Mouse (Mus musculus): ENCODE data around the gene Pla2g12b.
A peak's percentile ranks its signal among the peaks of the same experiment; 100 is the strongest.

Gene Pla2g12b

DNA sequence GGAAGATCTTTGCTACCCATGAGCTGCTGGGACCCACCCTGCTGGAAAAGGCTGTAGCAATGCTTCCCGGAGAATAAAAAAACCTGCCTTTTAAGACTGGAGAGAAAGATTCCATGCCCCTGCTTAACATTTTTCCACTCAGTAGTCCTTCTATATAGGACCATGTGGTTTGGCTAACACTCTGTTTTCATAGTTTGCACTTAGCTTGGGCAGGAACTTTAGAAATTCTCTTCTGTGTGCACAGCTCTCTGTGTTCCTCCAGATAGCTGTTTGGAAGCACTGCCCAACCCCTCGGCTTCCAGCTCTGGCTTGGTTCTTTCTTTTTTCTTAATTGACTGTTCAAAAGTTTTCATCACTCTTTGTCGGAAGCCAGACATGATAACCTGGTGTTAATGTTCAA, 13.2 kb downstream of the Pla2g12b start:
- no peak for DNase-seq

DNA sequence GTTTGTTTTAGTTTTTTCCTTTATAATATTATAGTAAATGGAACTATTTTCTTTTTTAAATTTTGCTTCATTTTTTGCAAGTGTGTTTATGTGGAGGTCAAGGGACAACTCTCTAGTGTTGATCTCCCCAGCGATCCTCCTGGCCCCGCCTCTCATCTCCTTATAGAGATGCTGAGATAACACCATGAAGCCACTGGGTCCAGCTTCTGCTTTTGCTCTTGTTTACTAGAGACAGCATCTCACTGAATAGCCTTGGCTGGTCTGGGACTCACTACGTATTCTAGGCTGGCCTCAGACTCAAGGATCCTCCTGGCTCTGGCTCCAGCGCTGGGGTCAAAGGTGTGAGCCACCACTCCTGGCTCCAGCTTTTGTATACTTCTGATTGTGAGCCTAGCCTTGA, 16.1 kb downstream of the Pla2g12b start:
- DNase-seq: no peak

DNA sequence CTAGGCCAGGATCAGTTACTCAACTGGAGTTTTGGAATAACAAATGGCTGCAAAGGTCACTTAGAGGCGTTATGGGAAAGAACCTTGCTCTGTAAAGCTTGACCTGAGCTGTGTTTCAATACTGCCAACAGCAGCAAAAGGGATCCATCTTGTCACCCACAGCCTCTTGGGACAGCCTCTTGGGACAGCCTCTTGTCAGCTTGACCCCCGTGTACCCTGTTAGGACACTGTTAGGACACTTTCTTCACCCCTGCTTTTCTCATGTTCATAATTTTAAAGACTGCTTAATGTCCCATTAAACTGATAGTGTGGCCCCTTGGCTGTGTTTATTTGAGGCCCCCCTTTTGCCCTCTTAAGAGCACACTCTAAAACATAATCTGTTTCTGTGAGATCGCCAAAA, 21.0 kb downstream of the Pla2g12b start:
- DNase-seq: peak; percentile 31

DNA sequence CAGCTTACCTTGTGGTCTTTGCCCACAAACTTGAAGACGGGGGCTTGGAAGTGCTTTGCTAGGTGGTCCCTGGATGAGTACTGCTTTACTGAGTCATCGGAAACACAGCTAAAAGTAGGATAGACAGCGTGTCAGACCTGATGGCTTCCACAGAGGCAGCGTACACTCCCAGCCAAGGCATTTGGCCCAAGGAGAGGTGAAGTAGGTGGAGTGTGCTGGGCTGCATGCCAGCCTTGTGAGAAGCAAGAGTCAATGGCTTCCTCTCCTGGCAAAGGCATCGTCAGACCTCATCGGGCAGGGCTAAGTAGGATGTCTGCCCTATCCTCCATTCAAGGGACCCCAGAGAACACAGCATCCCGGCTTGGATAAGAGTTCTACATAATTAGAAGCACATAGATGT, 21.9 kb downstream of the Pla2g12b start:
- DNase-seq: peak; percentile 58

DNA sequence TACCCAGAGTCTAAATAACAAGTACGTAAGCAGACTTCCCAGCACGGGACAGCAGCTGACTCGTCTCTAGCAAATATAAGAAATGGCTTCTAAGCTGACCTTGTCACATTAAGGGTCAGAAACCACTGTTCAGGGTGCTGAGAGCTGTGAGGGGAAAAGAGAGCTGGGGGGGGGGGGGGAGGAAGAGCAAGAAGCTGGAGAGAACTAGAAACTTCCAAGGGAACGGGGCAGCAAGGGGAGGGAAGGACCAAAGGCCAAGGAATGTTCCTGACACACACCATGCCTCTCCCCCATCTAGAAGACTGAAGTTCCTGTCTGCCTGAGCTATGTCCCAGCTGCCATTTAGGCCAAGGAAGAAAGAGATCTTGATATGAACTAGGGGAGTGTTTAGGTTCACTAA, 22.9 kb downstream of the Pla2g12b start:
- DNase-seq: peak; percentile 30

DNA sequence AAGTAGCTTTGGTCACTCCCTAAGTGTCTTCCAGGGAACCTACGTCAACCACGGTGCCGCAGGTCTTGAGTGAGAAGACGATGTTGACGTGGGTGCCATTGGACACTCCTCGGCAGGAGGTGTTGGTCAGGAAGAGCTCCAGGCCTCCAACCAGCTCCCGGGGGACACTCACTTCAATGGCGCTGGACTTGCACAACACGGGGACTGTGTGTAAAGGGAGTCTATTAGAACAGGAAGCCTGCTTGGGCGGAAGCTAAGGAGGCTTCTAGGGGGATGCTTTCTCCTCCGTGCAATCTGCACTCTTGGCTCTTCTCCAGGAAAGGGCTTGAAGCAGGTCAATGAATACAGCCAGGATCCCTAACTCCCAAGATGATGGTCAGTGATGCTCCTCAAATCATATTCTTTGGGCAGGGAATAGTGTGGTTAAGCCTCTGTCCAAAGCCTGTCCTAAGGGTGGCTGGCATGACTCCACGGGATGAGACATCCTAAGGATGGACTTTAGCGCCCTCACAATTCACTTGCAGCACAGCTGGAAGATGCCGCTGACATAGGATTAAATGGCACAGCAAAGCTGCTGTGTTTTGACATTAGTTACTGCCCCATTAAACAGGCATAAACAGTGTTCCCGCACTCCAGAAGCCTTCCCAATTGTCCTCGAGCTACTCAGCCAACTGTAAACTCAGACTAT, 26.1 kb downstream of the Pla2g12b start:
- DNase-seq: no peak

DNA sequence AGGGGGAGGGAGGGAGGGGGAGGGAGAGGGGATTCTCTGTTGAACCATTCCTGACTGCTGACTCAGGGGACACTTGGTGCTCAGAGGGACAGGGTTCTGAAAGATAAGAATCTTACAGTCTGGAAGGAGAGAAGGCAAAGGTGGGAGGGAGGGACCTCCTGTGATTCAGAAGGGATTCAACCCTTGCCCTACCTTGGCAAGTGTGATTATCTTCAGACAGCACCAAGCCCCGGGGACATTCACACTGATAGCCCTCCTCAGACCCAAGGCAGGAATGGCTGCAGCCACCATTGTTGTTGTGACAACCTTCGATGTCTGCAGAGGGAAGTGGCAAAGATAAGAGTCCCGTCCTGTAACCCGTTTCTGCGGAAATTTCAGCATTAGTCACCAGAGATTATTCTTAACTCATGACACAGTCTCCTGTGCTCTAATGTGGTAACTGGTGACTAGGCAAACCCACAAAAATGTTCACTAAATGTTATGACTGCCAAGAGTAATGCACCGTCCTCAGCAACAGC, 27.3 kb downstream of the Pla2g12b start:
- no peak for DNase-seq

DNA sequence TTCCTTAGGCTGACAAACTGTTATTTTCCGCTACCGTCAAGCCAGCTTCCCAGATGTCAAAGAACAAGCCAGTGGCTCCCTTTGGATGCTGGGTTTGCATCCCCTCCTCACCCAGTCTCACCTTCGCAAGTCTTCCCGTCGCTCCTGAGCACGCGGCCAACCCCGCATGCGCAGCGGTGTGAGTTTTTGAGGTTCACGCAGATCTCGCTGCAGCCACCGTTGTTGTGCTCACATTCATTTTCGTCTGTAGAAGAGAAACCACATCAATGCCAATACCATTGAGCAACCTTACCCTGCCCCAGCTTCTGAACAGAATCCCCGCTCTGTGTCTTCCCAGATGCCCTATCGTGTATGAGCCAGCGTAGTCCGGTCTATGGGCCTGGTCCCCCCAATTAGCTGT, 32.3 kb downstream of the Pla2g12b start:
- DNase-seq: no peak

DNA sequence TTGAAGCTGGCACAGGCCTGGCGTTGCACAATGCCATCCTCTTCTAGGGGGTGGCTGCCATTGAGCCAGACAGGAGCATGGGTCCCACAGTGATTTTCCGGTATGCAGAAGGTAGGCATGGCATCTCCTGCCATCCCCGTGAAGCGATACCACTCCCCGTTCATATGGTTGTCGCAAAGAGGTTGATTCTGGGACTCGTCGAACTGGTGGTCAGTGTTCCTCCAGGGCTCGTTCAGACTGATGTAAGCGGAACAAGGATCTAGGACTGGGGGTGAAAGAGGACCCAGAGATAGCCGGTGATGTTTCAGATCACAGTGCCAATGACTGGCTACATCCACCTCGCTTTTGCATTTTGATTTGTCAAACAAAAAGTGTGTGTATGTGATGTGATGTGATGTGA, 35.2 kb downstream of the Pla2g12b start:
- DNase-seq: no peak

DNA sequence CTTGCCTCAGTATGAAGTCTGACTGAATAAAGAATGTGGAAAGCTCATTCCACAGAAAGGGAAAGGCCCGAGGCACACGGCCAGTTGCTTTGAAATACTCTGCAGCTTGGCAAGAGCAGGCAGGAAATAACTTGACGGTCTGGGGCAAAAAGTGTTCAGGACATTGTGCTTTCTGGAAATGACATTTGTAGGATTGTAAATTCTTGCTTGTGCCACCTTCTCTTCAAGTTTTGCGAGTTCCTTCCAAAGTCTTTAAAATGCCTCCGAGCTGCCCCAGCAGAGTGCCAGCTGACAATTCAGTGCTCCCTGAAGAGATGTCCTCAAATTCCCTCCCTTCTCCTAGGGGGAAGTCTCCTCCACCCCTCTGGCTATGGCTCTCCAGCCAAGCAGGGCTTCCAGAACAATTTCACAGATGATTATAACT, 36.1 kb downstream of the Pla2g12b start:
- DNase-seq: peak; percentile 59

DNA sequence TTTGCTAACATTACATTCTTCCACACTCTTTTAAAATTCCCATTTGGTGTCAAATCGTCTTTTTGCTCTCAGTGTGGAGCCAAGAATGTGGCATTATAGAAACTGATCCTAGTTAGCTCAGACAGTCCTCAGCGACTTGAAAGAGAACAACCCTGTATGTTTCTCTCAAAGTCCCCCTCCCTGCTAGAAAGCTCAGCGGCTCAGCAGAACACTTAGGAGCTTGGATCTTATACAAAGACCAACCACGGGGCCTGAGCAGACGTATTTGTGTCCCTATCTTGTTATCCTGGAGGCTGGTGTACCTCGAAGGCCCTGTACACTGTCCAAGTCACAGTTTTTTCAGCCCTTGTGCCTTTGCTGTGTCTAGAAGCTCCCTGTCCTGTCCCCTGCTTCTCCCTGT, 36.7 kb downstream of the Pla2g12b start:
- no peak for DNase-seq

DNA sequence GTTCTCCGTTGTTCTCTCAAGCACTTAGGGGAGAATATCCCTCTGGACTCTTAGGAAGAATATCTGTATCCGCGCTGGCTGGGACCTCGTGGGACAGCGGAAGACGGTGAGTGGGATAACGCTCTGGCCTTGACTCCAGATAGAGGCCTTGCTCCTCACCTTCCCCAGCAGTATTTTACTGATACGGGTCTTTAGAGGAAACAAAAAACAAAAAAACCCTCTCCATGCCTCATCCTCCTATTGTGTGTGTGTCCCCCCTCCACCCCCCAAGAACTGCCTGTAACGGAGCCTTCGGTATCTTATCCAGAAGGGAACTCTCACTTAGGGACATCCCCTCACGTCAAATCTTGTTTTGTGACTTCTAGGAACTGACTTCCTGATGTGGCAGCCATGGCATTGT, 38.3 kb downstream of the Pla2g12b start, which contains the start of gene Oit3:
TSS of gene Oit3 (minus strand) at position 44 of the 400 bp plus-strand sequence.
- no peak for DNase-seq

DNA sequence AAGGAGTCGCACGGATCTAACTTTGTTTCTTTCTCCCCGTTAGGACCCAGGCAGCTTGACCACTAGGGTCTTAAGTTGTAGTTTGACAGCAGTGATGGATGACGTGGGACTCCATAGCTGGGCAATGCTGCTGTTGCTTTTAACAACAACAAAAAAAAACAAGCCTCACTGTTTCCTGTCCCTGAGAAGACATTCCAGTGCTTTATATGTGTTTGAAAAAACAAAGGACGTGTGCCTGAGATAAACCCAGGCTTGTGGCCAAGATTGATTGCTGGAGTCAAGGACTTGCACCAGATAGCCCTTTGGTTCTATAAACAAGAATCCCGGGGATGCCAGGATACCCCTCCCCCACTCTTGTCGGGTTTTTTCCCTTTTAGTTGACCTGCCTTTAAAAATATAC, 39.8 kb downstream of the Pla2g12b start:
- DNase-seq: peak; percentile 27

DNA sequence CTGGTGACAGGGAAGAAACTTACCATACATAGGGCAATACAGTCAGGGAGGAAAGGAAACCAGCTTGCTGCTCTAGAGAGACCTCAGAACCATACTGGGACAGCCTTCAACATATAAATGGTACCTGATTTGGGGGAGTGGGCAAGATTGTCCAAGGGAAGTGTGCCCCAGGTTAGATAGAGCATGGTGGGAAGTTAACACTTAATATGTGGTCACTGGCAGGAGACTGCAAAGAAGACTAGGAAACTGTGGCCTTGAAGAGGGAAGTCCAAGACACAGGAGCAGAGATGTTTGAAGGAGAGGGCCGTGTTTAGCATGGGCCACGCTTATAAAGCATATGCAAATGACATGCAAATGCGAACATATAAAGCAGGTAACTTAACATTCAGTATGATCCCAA, 40.6 kb downstream of the Pla2g12b start:
- DNase-seq: no peak

DNA sequence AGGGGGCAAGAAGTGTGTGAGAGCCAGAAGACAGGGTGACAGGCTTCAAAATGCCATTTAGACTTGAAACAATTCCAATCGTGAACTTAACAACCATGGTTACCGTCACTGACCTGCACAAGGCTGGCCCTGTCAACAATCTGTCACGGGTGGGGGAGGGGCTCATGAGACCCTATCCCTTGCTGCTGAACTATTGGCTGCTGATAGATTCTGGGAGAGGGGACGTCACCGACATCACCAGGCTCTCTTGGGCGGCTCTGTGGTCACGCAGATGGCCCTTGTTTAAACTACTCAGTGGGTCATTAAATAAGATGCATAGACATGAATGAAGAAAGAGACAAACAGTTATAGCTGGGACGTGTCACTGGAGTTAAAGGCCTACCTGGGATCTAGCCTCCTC, 41.2 kb downstream of the Pla2g12b start:
- no peak for DNase-seq

DNA sequence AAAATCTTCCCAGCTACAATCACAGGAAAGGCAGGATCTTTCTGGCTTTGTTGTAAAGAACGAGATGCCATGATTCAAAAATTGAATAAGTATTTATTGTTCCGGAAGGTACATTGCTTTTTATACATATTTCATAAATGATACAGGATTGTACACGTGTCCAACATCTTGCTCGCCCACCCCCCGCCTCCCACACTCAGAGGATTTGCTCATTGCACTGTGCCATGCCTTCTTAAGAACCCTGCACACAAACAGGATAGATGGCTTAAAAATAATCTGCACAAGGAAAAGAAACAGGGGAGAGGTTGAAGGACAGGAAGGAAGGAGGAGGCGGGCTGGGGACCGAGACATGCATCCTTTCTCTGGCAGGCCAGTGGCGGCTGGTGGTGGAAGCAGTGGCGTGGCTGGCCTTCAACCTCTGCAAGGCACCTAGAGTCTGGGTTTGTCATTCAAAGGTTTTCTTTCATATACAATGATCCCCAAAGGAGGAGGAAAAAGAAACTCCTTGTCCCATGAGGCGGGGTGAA, 43.5 kb downstream of the Pla2g12b start:
- no peak for DNase-seq

DNA sequence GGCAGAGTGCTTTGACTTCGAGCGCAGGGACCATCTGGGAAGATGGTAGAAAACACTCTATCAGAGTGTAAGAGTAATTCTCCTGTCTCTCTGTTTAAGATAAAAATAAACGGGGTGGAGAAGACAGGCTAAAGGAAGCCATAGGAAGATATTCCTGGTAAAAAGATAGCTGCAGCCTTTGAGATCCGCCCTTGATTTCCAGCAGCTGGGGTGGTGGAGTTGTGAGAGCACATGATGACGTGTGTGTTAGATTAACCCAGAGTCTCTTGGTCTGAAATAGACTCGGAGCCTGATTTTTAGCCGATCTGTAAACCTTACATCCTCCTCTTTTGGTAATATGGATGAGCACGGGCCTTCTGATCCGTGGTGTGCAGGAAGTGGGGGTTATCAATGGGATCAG, 44.1 kb downstream of the Pla2g12b start:
- DNase-seq: no peak

DNA sequence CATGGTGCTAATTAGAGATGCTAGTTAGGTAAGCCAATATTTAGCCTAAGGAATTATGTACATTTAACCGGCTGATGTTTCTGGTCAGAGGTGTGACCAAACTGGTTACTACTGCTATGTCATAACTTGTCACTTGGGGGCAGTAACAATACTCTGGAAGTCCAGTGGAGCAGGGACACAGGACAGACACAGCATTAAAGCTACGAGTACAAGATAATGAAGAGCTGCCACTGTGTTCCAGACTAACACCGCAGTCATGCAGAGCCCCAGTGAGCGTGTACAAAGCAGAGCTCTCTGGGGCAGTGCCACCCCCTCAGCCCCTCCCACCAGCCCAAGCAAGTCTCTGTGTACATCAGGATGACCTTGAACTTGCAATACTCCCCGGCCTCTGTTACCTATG, 48.4 kb downstream of the Pla2g12b start:
- peak; percentile 39 for DNase-seq

DNA sequence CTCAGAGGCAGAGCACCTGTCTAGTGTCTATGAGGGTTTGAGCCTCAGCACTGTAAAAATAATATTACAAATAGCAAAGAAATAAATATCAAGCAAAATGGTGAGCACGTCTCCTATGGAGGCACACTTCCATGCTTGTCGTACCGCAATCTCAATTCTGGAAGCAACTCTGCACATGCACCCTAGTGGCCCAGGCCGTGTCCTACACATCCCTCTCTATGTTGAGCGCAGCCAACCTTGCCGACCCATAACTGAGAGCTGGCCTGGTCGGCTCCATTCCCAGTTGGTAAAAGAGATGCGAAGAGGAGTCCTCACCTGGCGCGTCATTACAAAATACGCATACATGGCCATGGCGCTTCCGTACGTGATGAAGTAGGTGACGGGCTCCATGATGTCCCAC, 51.2 kb downstream of the Pla2g12b start:
- DNase-seq: no peak

DNA sequence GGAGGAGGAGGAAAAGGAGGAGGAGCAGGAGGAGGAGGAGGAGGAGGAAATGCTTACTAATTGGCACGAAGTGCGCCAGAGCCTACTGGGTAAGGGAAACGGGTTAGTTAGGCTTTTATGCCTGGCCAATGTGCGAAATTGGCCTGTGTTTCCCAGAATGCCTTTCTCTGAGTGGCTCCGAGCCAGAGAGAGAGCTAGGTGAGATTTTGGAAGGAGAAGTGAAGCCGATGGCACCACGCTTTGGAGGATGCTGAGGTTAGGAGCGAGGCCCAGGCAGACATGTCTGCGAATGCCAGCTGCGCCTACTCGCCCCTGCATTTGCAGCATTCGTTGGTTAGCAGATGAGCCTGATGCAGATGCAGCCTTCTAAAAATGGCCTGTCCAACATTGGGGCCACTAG, 56.3 kb downstream of the Pla2g12b start:
- peak; percentile 28 for DNase-seq

DNA sequence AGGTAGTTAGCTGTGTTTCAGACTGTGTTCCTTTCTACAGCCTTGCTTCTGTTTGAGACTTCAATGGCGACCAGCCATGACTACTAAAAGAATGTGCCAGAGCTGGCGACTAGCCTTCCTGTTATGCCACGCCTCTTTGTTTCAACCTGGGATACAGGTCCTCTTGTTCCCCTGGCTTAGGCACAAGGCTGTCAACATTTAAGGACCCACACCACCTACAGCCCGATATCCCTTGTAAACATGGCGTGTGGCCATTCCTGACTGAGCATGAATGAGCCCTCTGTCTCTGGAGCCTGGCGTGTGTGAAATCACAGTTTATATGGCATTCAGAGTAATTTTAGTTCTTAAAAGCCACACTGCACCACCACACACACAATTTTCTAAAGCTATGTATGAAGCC, 58.8 kb downstream of the Pla2g12b start:
- no peak for DNase-seq

DNA sequence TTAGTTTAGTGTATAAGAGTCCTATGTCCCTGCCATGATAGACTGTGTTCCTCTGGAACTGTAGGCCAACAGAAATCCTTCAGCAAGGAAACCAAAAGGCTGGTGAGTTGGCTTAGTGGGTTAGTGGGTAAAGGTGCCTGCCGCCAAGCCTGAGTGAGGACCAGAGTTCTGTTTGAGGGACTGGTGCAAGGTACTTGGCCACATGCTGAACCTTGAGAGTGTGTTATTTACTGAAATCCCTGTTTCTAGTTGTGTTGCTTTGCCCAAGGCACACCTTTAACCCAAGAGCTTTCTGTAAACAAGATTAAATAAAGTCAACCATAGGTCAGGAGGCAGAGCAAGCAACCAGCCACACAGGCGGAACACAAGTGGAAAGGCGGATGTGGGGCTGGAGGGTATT, 62.1 kb downstream of the Pla2g12b start:
- no peak for DNase-seq

DNA sequence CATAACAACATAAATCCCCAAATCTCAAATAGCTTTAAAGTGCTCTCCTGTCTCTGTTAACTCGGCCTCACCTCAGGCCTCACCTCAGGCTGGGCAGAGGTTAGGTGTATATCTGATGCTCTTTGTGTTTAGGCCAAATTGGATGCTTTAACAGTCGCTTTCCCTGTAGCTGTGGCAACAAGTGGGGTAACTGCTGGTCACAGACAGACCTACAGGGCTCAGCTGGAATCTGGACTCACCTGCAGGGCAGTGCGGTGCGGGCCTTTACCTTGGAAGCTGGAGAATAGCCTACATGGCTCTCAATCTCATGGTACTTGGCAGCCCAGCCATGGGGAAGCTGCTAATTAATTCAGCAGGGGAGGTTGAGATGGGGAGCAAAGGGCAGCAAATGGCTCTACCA, 63.2 kb downstream of the Pla2g12b start:
- DNase-seq: no peak

DNA sequence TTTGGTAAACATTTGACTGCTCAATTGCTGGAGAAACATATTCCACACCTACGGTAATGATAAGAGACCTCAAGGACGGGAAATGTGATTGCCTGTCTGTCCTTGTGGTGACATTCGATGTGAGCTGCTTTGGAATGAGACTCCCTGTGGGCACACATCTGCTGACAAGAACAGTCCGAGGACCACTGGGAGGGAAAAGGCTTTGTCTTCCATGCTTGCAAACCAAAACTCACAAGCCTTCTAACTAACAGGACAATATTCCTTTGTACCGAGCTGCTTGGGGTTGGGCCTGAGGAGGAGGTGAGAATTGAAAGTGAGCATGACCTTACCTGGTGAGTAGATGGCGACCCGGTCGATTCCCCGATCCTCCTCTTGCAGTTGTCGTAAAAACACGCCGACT, 63.8 kb downstream of the Pla2g12b start:
- no peak for DNase-seq

DNA sequence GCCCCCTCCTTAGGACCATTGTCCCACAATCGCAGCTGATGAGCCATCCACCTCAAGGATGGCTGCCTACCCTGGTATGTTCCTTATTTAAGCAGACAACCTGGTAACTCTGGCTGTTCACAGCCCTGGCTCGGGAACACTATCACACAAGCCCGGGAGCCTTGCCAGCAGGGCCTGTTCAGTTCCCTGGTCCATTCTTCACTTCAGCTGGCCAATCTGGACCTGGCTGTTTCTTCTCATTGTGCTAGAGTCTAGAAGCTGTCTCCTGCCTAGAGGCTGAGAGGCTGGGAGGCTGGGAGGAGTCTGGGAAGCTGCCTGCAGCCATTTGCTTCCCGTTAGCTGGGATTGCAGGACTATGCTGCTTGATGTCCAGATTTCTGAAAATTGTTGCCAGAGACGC, 67.0 kb downstream of the Pla2g12b start:
- DNase-seq: no peak
